Mouse (Mus musculus) kidney, embryonic 14.5 days (tissue): ENCODE data around the gene Cenpu. TPM values are rescaled to one million over a fixed set of nuclear protein-coding genes. Genes with fewer than 3 reads are reported as not detected.

Experiments
- ATAC-seq: fragments of 200-750 bp; cut with Nextera tagmentation; 2 replicates; pipeline ENCODE4 v1.8.0; 2017; ENCODE audit warnings: moderate number of reproducible peaks, mild to moderate bottlenecking, moderate TSS enrichment, moderate library complexity; ENCODE audit not compliant: low FRiP score, low TSS enrichment
- H3K27ac ChIP-seq: fragments of 300-500 bp; sonication (generic); 2 replicates; pipeline ENCODE4 v1.5.1; 2014; ENCODE audit warnings: low read depth, mild to moderate bottlenecking, low read length, moderate library complexity, mixed read lengths
- H3K27me3 ChIP-seq: fragments of 300-500 bp; sonication (generic); 2 replicates; pipeline ENCODE4 v1.6.1; 2014; ENCODE audit warnings: mild to moderate bottlenecking, low read length; ENCODE audit not compliant: control insufficient read depth, insufficient read depth
- H3K36me3 ChIP-seq: fragments of 300-500 bp; sonication (generic); 2 replicates; pipeline ENCODE4 v1.6.1; 2014; ENCODE audit warnings: low read length, mixed read lengths; ENCODE audit not compliant: control insufficient read depth, insufficient read depth
- H3K4me1 ChIP-seq: fragments of 300-500 bp; sonication (generic); 2 replicates; pipeline ENCODE4 v1.6.1; 2014; ENCODE audit warnings: low read length, mixed read lengths; ENCODE audit not compliant: control insufficient read depth, insufficient read depth
- H3K4me2 ChIP-seq: fragments of 300-500 bp; sonication (generic); replicated peaks from 2 replicates; pipeline ENCODE4 v1.6.1; 2014; ENCODE audit warnings: low read depth, mild to moderate bottlenecking, low read length
- H3K4me3 ChIP-seq: fragments of 300-500 bp; sonication (generic); 2 replicates; pipeline ENCODE4 v1.5.1; 2014; ENCODE audit warnings: mild to moderate bottlenecking, low read length
- H3K9ac ChIP-seq: fragments of 300-500 bp; sonication (generic); 2 replicates; pipeline ENCODE4 v1.6.1; 2014; ENCODE audit warnings: low read depth, mild to moderate bottlenecking, low read length, moderate library complexity
- H3K9me3 ChIP-seq: fragments of 300-500 bp; sonication (generic); 2 replicates; pipeline ENCODE4 v1.6.1; 2016; ENCODE audit warnings: low read length; ENCODE audit not compliant: control insufficient read depth
- WGBS: fragments of 180-500 bp; shearing (Covaris S2); extraction: QIAGEN DNeasy Blood & Tissue Kit; methylation state at CpG from one replicate; pipeline ENCODE4 v1.1.7; 2014; 5-methylcytosine and 5-hydroxymethylcytosine counted together
- polyA plus RNA-seq: library from polyadenylated mRNA; unstranded; fragments of >200 nt; fragmentation: Nextera tagmentation; extraction: Ambion mirVana; gene quantifications from 2 replicates; pipeline ENCODE4 v1.2.1, GENCODE M21; 2014

Gene Cenpu
- 19.4 and 24.5 TPM in 2 replicates for polyA plus RNA-seq

DNA sequence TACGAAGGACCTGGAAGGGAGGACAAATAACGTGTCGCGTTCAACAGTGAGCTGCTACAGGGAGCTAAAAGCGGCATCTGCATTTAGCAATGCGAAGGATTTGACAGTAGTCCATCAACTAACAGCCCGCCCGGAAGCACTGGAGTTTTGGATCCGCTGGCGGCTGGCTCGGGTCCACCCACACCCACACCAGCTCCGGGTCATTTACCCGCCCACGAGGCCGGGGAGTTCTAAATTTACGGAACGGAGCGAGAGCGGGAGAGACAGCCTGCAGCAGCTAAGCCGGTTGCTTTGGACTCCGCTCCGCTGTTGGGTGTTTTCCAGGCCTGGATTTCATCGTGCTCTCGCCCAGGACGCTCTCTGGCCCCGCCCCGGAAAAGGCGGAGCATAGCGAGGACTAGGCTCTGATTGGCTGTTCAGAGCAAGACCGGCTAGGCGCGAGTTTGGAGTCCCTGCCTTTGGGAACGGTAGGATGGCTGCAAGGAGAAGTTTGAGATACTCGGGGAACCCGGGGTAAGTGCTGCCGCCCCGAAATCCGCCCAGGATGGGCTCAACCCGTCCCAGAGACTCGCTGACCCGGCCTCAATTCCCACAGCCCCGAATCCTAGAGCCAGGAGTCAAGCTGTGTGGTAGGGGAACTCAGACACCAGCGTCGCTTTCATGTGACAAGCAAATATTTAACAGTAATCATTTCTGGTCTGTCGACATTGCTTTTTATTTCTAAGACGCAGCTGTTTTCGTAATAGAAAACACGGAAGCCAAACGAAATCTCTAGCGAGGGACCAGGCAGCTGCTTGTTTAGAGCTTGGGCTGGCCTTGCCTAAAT is at the start of gene Cenpu:
TSS of gene Cenpu (plus strand) at position 414 of the 826 bp plus-strand sequence.
- Histone ChIP-seq H3K4me2 (peak within 1 kb of the TSS; percentile 84), H3K27ac (peak within 1 kb of the TSS; percentile 59; the same call in 1 of the 2 replicates), H3K4me3 (peak within 1 kb of the TSS; percentile 79), H3K9me3 (no peaks in the 10 kb centered on the region), H3K36me3 (peaks cover 8% of the 10 kb centered on the region; the same call in 1 of the 2 replicates), H3K27me3 (no peaks in the 10 kb centered on the region), H3K9ac (peak within 1 kb of the TSS; percentile 65), H3K4me1 (peaks cover 10% of the 10 kb centered on the region)
- under 1% methylated on average over 50 of the region's 50 CpGs for WGBS
- ATAC-seq: peak; percentile 99

DNA sequence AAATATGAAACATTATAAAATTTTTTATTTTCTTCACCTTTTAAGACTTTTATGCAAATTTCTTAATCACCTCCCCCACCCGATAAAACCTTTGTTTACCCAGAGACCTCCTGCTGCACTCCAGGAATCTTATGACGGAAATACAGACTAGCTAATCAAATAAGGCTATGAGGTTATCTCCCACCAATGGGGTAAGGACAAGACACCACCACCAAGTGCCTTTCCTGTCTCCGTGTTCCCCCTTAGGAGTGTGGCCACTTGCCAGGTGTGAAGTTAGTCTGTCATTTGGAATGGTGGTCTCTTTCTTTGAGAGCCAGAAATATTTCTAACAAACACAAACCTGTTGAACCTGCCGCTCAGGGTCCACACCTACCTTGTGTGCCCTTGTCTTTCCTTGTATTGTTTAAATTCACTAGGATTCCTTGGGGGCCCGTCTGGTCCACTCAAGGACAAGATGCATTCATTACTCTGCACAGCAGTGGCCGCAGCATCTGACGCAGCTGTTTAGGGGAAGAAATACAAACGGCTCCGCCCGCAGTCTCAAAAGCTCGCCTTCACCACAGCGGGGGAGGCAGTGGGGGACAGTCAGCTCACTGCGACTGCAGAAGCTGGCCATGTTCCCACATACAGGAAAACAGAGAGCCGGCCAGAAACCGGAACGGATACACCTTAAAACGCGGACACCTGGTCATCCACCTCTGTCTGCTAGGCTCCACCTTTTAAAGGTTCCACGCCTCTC is 49.3 kb upstream of the Cenpu start:
- Histone ChIP-seq H3K4me3 (peak overlapping the region; percentile 33), H3K36me3 (no peaks in the 10 kb centered on the region), H3K9ac (peak overlapping the region; percentile 38; the same call in 1 of the 2 replicates), H3K4me2 (peak overlapping the region; percentile 37), H3K27me3 (no peaks in the 10 kb centered on the region), H3K9me3 (no peaks in the 10 kb centered on the region), H3K27ac (no peak overlapping the region), H3K4me1 (peaks cover 4% of the 10 kb centered on the region; the same call in 1 of the 2 replicates)
- ATAC-seq: no peak
- WGBS: 31% methylated on average over 19 of the region's 19 CpGs

DNA sequence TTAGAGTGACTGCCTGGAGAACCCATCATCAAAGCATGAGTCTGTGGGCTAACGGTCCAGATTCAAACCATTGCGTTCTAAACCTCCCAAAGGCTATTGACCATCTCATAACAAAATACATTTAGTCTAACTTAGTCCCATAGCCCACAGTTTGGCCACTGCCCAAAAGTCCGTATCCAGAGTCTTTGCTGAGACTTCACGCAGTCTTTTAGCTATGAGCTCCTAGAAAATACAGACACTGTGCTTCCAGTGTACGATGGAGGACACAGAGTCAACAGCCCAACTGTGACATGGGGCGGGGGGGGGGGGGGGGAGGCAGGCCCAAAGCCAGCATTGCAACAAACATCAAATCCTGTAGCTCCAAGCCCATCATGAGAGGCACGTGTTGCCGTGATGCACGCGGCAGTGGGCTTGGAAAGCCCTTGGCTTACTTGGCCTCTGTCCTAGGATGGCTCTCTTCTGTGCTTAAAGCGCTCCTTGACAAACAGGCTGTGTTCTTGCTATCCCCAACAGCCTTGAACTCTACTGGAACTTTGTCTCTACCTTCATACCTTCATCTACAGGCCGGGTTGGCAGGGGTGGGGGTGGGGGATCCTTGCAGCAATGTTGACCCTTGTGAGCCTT is 48.6 kb upstream of the Cenpu start:
- Histone ChIP-seq H3K4me1 (peaks cover 4% of the 10 kb centered on the region; the same call in 1 of the 2 replicates), H3K36me3 (no peaks in the 10 kb centered on the region), H3K4me3 (peak overlapping the region; percentile 33), H3K27ac (no peak overlapping the region), H3K27me3 (no peaks in the 10 kb centered on the region), H3K4me2 (peak overlapping the region; percentile 37), H3K9ac (peak overlapping the region; percentile 38; the same call in 1 of the 2 replicates), H3K9me3 (no peaks in the 10 kb centered on the region)
- no peak for ATAC-seq
- 81% methylated on average over 12 of the region's 12 CpGs for WGBS

DNA sequence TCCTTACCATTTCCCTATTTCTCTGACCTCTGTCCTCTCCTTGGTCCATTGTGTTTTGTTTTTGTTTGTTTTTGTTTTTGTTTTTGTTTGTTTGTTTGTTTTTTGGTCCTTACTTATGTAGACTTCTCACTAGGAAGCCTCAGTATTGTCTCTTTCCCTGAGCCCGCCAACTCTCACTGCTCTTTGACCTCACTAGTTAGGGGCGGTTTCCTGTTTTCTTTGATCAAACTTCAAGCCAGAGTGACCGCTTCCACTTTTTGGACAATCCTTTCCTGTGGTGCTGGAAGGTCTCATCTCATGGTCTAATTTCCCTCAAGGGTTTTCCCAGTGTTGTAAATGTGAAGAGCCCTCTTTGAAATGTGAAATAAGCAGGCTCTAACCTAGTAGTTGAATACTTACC is 47.6 kb upstream of the Cenpu start:
- no peak overlapping the region for H3K4me3 ChIP-seq
- no peaks in the 10 kb centered on the region for H3K36me3 ChIP-seq
- no peak for ATAC-seq
- peaks cover 4% of the 10 kb centered on the region; the same call in 1 of the 2 replicates for H3K4me1 ChIP-seq
- no peaks in the 10 kb centered on the region for H3K9me3 ChIP-seq
- no peak overlapping the region for H3K27ac ChIP-seq
- no peaks in the 10 kb centered on the region for H3K27me3 ChIP-seq
- no peak overlapping the region for H3K4me2 ChIP-seq
- WGBS: 43% methylated on average over 3 of the region's 3 CpGs
- no peak overlapping the region for H3K9ac ChIP-seq

DNA sequence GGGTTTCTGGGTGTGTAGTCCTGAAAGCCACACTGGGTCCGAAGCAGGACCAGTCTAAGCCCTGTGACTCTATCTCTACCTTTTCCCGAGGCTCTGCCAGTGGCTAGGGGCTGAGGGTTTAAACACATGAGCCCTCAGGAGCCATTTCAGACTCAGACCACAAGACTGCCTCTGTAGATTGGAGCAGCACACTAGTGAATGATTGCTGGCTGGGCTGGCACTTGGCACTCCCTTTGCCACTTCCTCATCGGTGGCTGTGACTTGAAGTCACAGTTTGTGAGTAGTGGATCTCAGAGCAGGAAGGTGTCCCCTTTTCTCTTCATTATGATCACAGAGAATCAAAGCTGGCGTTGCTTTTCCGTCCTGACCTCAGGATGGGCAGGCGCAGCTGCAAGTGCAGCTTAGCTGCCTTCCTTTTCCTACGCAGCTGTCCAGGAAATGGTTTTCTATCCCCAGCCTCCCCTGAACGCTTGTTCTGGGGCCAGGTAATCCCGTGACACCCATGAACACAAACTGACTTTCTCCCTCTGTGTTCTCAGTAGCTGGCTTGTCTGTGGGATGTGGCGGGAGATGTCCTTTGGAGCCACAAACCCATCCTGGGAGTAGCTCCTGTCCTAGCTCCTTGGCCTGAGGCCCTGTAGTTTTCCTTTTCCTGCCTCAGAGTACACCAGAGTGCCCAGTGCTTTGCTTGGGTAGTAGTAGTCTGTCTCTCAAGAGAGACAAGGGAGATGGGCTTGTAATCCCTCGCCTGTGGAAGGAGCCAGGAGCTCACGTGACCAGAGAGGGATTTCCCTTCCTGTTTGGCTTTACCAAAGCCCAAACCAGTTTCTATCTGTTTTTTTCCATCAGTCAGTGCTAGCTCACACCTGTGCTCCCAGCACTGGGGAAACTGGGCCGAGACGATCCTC is 43.1 kb upstream of the Cenpu start:
- H3K4me3 ChIP-seq: no peak overlapping the region
- no peaks in the 10 kb centered on the region for H3K27me3 ChIP-seq
- H3K36me3 ChIP-seq: 0 out of 2 replicates have a peak, but pooled peaks cover 3% of the 10 kb centered on the region
- H3K4me1 ChIP-seq: 0 out of 2 replicates have a peak, but pooled peaks cover 4% of the 10 kb centered on the region
- no peak overlapping the region for H3K27ac ChIP-seq
- WGBS: 78% methylated on average over 14 of the region's 14 CpGs
- no peak overlapping the region for H3K9ac ChIP-seq
- no peaks in the 10 kb centered on the region for H3K9me3 ChIP-seq
- ATAC-seq: no peak
- no peak overlapping the region for H3K4me2 ChIP-seq

DNA sequence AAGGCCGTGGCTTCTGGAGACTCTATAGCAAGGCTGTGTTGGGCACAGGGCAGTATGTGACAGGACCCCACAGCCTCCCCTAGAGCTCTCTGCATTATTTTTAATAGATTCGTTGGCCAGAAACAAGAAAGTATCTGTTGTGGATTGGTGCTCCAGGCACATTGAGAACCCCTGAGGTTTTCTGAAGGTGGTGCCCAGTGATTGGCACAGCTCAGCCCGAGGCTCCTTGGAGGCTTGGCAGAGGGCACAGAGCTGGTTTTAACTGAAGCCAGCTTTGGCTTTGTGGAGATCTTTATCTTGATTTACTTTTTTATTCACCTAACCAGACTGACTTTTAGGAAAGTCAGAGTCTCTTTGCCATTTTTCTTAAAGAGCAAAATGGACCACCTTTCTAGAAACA is 42.4 kb upstream of the Cenpu start:
- H3K9me3 ChIP-seq: no peaks in the 10 kb centered on the region
- no peak overlapping the region for H3K4me2 ChIP-seq
- 0 out of 2 replicates have a peak, but pooled peaks cover 1% of the 10 kb centered on the region for H3K4me1 ChIP-seq
- H3K27me3 ChIP-seq: no peaks in the 10 kb centered on the region
- 87% methylated on average over 3 of the region's 3 CpGs for WGBS
- no peak for ATAC-seq
- H3K27ac ChIP-seq: no peak overlapping the region
- no peak overlapping the region for H3K4me3 ChIP-seq
- H3K9ac ChIP-seq: no peak overlapping the region
- 0 out of 2 replicates have a peak, but pooled peaks cover 3% of the 10 kb centered on the region for H3K36me3 ChIP-seq

DNA sequence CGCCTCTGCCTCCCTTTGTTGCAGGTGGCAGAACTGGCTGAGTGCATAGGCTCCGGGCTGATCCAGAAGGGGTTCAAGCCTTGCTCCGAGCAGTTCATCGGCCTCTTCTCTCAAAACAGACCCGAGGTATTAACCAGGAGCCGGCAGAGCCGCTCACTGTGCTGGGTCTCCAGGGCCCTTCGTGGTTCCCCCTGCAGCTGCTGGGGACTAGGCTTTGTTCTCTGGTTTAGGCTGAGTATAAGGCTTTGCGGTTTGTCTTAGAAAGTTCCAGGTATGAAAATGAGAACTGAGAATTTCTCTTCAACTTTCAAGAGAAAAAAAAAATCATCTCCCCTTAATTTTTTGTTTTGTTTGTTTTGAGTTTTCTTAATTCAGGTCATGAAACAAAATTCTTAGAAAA is 40.5 kb upstream of the Cenpu start:
- Histone ChIP-seq H3K4me2 (no peak overlapping the region), H3K4me3 (no peak overlapping the region), H3K9me3 (no peaks in the 10 kb centered on the region), H3K27ac (no peak overlapping the region), H3K27me3 (no peaks in the 10 kb centered on the region), H3K4me1 (no peaks in the 10 kb centered on the region), H3K9ac (no peak overlapping the region), H3K36me3 (0 out of 2 replicates have a peak, but pooled peaks cover 3% of the 10 kb centered on the region)
- no peak for ATAC-seq
- 84% methylated on average over 9 of the region's 9 CpGs for WGBS

DNA sequence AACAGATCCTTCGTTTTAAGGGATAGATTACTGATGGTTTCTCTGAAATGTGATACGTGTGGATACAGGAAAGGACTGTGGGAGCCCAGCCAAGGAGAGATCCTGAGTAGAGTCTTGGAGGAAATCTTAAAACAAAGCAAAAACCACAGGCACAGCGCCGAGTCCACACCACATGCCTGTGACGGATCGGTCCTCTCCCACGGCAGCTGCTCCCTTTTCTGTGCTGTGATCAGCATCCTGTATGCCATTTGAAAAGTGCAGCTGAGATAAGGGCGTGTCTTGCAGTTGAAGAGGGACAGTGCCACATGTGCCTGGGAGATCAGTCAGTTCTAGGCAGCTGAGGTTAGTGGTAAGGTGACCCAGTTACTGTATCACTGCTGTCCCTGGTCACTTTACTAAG is 39.3 kb upstream of the Cenpu start:
- ATAC-seq: no peak
- no peaks in the 10 kb centered on the region for H3K9me3 ChIP-seq
- 43% methylated on average over 8 of the region's 8 CpGs for WGBS
- no peak overlapping the region for H3K4me3 ChIP-seq
- no peak overlapping the region for H3K27ac ChIP-seq
- 0 out of 2 replicates have a peak, but pooled peaks cover 3% of the 10 kb centered on the region for H3K36me3 ChIP-seq
- no peaks in the 10 kb centered on the region for H3K27me3 ChIP-seq
- H3K4me1 ChIP-seq: no peaks in the 10 kb centered on the region
- no peak overlapping the region for H3K4me2 ChIP-seq
- no peak overlapping the region for H3K9ac ChIP-seq
